Mouse (Mus musculus): ENCODE measurements at regions not wholly inside any gene's neighbourhood (a gene's known extent, or its start where the extent isn't known, plus 50 kb on each side); places are given as distances from the start of the nearest gene placed in this dataset.

GRCm38 (mm10) chr1:45575131-45575530 is 72.0 kb upstream of the Col5a2 start:
- DNase-seq, result no peak

GRCm38 (mm10) chr1:45580466-45580865 is 77.4 kb upstream of the Col5a2 start:
- no peak for DNase-seq

GRCm38 (mm10) chr1:45587351-45588025 is 84.4 kb upstream of the Col5a2 start:
- DNase-seq, result peak; percentile 9

GRCm38 (mm10) chr1:45597316-45597715 is 94.2 kb upstream of the Col5a2 start:
- no peak for DNase-seq

- no peak for DNase-seq
Measured at GRCm38 (mm10) chr1:45599421-45599820, 96.3 kb upstream of the Col5a2 start.

- DNase-seq, result no peak
Measured at GRCm38 (mm10) chr1:45600011-45600410, 96.9 kb upstream of the Col5a2 start.

GRCm38 (mm10) chr1:45605571-45605970 is 102.5 kb upstream of the Col5a2 start:
- DNase-seq, result no peak

GRCm38 (mm10) chr1:45608316-45608715 is 105.2 kb upstream of the Col5a2 start:
- DNase-seq, result no peak

- no peak for DNase-seq
Measured at GRCm38 (mm10) chr1:45619008-45619407, 115.9 kb upstream of the Col5a2 start.

GRCm38 (mm10) chr1:45625921-45626320 is 122.8 kb upstream of the Col5a2 start:
- no peak for DNase-seq

GRCm38 (mm10) chr1:45626733-45627132 is 123.7 kb upstream of the Col5a2 start:
- DNase-seq, result no peak

GRCm38 (mm10) chr1:45627840-45628239 is 124.8 kb upstream of the Col5a2 start:
- peak; percentile 10 for DNase-seq

GRCm38 (mm10) chr1:45647301-45647700 is 144.2 kb upstream of the Col5a2 start:
- DNase-seq, result no peak

GRCm38 (mm10) chr1:45653248-45653647 is 141.7 kb upstream of the Wdr75 start:
- no peak for DNase-seq

GRCm38 (mm10) chr1:45663882-45664520 is 131.0 kb upstream of the Wdr75 start:
- no peak for DNase-seq

- peak; percentile 52 for DNase-seq
Measured at GRCm38 (mm10) chr1:45672443-45673156, 122.4 kb upstream of the Wdr75 start.

- no peak for DNase-seq
Measured at GRCm38 (mm10) chr1:45675771-45676439, 119.1 kb upstream of the Wdr75 start.

GRCm38 (mm10) chr1:45679964-45680709 is 114.8 kb upstream of the Wdr75 start:
- no peak for DNase-seq

- DNase-seq, result no peak
Measured at GRCm38 (mm10) chr1:45700893-45701292, 94.1 kb upstream of the Wdr75 start.

GRCm38 (mm10) chr1:45701516-45701915 is 93.5 kb upstream of the Wdr75 start:
- DNase-seq, result no peak

GRCm38 (mm10) chr1:45723369-45723768 is 71.6 kb upstream of the Wdr75 start:
- DNase-seq, result peak; percentile 2

GRCm38 (mm10) chr1:45732958-45733357 is 62.0 kb upstream of the Wdr75 start:
- DNase-seq, result no peak
